Mouse (Mus musculus) 3134 (cell line): ENCODE data around the gene Tmem144.

Source experiments
- DNase-seq: peaks from one replicate; pipeline ENCODE4 v3.0.0-alpha.2; 2011; ENCODE audit warnings: low spot score; ENCODE audit not compliant: insufficient read length; ENCODE audit errors: extremely low read depth

Gene Tmem144

GRCm38 (mm10) chr3:79852654-79853166 is at the start of gene Tmem144:
Tmem144 (minus strand) TSS chr3:79852773.
- DNase-seq: no peak

GRCm38 (mm10) chr3:79901734-79902133 is 49.2 kb upstream of the Tmem144 start:
- no peak for DNase-seq

- no peak for DNase-seq
These were observed 48.7 kb upstream of the Tmem144 start for GRCm38 (mm10) chr3:79901321-79901720.

- DNase-seq: no peak
These were observed 47.9 kb upstream of the Tmem144 start for GRCm38 (mm10) chr3:79900502-79900901.

GRCm38 (mm10) chr3:79899906-79900305 is 47.3 kb upstream of the Tmem144 start:
- no peak for DNase-seq

GRCm38 (mm10) chr3:79898514-79898913 is 45.9 kb upstream of the Tmem144 start:
- no peak for DNase-seq

- no peak for DNase-seq
These were observed 45.2 kb upstream of the Tmem144 start for GRCm38 (mm10) chr3:79897534-79898370.

GRCm38 (mm10) chr3:79887966-79888365 is 35.4 kb upstream of the Tmem144 start:
- no peak for DNase-seq

GRCm38 (mm10) chr3:79887161-79887855 is 34.7 kb upstream of the Tmem144 start:
- DNase-seq: no peak

- no peak for DNase-seq
These were observed 34.0 kb upstream of the Tmem144 start for GRCm38 (mm10) chr3:79886357-79887091.

GRCm38 (mm10) chr3:79885686-79886356 is 33.2 kb upstream of the Tmem144 start:
- no peak for DNase-seq

GRCm38 (mm10) chr3:79884761-79885189 is 32.2 kb upstream of the Tmem144 start:
- no peak for DNase-seq

GRCm38 (mm10) chr3:79884305-79884704 is 31.7 kb upstream of the Tmem144 start, which contains the start of gene Fam198b:
Fam198b (plus strand) TSS chr3:79884533.
- no peak for DNase-seq

- no peak for DNase-seq
These were observed 30.5 kb upstream of the Tmem144 start for GRCm38 (mm10) chr3:79883092-79883491.

- DNase-seq: no peak
These were observed 29.1 kb upstream of the Tmem144 start for GRCm38 (mm10) chr3:79881645-79882044.

- no peak for DNase-seq
These were observed 26.7 kb upstream of the Tmem144 start for GRCm38 (mm10) chr3:79879246-79879645.

GRCm38 (mm10) chr3:79878350-79878749 is 25.8 kb upstream of the Tmem144 start:
- DNase-seq: no peak

GRCm38 (mm10) chr3:79875471-79875870 is 22.9 kb upstream of the Tmem144 start:
- DNase-seq: no peak

- no peak for DNase-seq
These were observed 14.6 kb upstream of the Tmem144 start for GRCm38 (mm10) chr3:79867121-79867709.

GRCm38 (mm10) chr3:79866526-79866925 is 14.0 kb upstream of the Tmem144 start:
- no peak for DNase-seq
